Mouse (Mus musculus) MEL (cell line): ENCODE results near the gene Pde1a.

Experiments used
- BHLHE40 ChIP-seq: IDR thresholded peaks from 2 replicates; pipeline ENCODE4 v1.6.1; 2012; ENCODE audit warnings: low read depth, mild to moderate bottlenecking, inconsistent platforms, low read length, improper control_type of control experiment, borderline replicate concordance
- CHD1 ChIP-seq: IDR thresholded peaks from 2 replicates; pipeline ENCODE4 v1.6.1; 2012; ENCODE audit warnings: low read depth, mild to moderate bottlenecking, inconsistent platforms, low read length, improper control_type of control experiment
- CTCF ChIP-seq, 3 experiments: IDR thresholded peaks in 2 of 3; conservative IDR thresholded peaks in 1 of 3; 2 replicates each; pipeline ENCODE4 v1.5.1; 2011 to 2012; ENCODE audit warnings: low read length in 3 of 3, low read depth in 2 of 3, mild to moderate bottlenecking in 2 of 3, improper control_type of control experiment in 1 of 3, inconsistent platforms in 1 of 3, mixed read lengths in 1 of 3, moderate library complexity in 1 of 3; ENCODE audit not compliant: control insufficient read depth in 1 of 3, insufficient read depth in 1 of 3, poor library complexity in 1 of 3, severe bottlenecking in 1 of 3
- ELF1 ChIP-seq: IDR thresholded peaks from 2 replicates; pipeline ENCODE4 v1.6.1; 2014; ENCODE audit warnings: low read depth, mild to moderate bottlenecking, inconsistent platforms, low read length, improper control_type of control experiment, moderate library complexity
- EP300 ChIP-seq, 2 experiments: IDR thresholded peaks; 2 replicates each; pipeline ENCODE4 v1.6.1; 2011; ENCODE audit warnings: improper control_type of control experiment in 2 of 2, low read length in 2 of 2, low read depth in 1 of 2, mild to moderate bottlenecking in 1 of 2
- ETS1 ChIP-seq: IDR thresholded peaks from 2 replicates; pipeline ENCODE4 v1.6.1; 2012; ENCODE audit warnings: low read depth, mild to moderate bottlenecking, inconsistent platforms, low read length, improper control_type of control experiment, moderate library complexity
- GATA1 ChIP-seq: IDR thresholded peaks from 2 replicates; pipeline ENCODE4 v1.6.1; 2011; ENCODE audit warnings: low read depth, low read length, improper control_type of control experiment
- HCFC1 ChIP-seq: IDR thresholded peaks from 2 replicates; pipeline ENCODE4 v1.6.1; 2012; ENCODE audit warnings: low read depth, mild to moderate bottlenecking, inconsistent platforms, low read length, improper control_type of control experiment, moderate library complexity
- MAFK ChIP-seq: IDR thresholded peaks from 2 replicates; pipeline ENCODE4 v1.6.1; 2011; ENCODE audit warnings: low read depth, mild to moderate bottlenecking, low read length, improper control_type of control experiment, borderline replicate concordance
- POLR2A ChIP-seq, 2 experiments: IDR thresholded peaks; 2 replicates each; pipeline ENCODE4 v1.6.1; 2011 to 2012; ENCODE audit warnings: low read length in 2 of 2, mild to moderate bottlenecking in 2 of 2, control low read depth in 1 of 2, improper control_type of control experiment in 1 of 2, low read depth in 1 of 2, moderate library complexity in 1 of 2; ENCODE audit not compliant: control insufficient read depth in 1 of 2, insufficient read depth in 1 of 2, poor library complexity in 1 of 2
- TBP ChIP-seq: IDR thresholded peaks from 2 replicates; pipeline ENCODE4 v1.8.0; 2011; ENCODE audit warnings: low read depth, low read length, improper control_type of control experiment
- UBTF ChIP-seq: IDR thresholded peaks from 2 replicates; pipeline ENCODE4 v1.6.1; 2012; ENCODE audit warnings: low read depth, mild to moderate bottlenecking, inconsistent platforms, low read length, improper control_type of control experiment, moderate library complexity, borderline replicate concordance; ENCODE audit not compliant: insufficient read depth
- USF1 ChIP-seq: IDR thresholded peaks from 2 replicates; pipeline ENCODE4 v1.6.1; 2014; ENCODE audit warnings: low read depth, mild to moderate bottlenecking, inconsistent platforms, low read length, improper control_type of control experiment, moderate library complexity
- USF2 ChIP-seq, 2 experiments: IDR thresholded peaks; 2 replicates each; pipeline ENCODE4 v1.6.1; 2011 to 2012; ENCODE audit warnings: improper control_type of control experiment in 2 of 2, low read length in 2 of 2, borderline replicate concordance in 1 of 2, inconsistent platforms in 1 of 2, low read depth in 1 of 2, mild to moderate bottlenecking in 1 of 2; ENCODE audit not compliant: insufficient read depth in 1 of 2

GRCm38 (mm10) chr2:79934660-79935059 lies 194.6 kb downstream of the Pde1a start:
- TF ChIP-seq USF1: no peak
- no peak for TF ChIP-seq ELF1
- TF ChIP-seq USF2 (IDR thresholded peaks at IDR 0.05; ENCODE audit: borderline replicate concordance in 1 of 2, insufficient read depth in 1 of 2, low read depth in 1 of 2, low read length in 2 of 2): no peak
- no peak for TF ChIP-seq ETS1
- TF ChIP-seq MAFK: no peak
- TF ChIP-seq CTCF (IDR thresholded peaks at IDR 0.05 in 2 of 3, conservative IDR thresholded peaks at IDR 0.05 in 1 of 3; ENCODE audit: control insufficient read depth in 1 of 3, insufficient read depth in 1 of 3, low read depth in 2 of 3, low read length in 3 of 3, poor library complexity in 1 of 3, severe bottlenecking in 1 of 3): no peak
- no peak for TF ChIP-seq POLR2A (IDR thresholded peaks at IDR 0.05; ENCODE audit: control insufficient read depth in 1 of 2, insufficient read depth in 1 of 2, low read depth in 1 of 2, low read length in 2 of 2, poor library complexity in 1 of 2)
- TF ChIP-seq BHLHE40: no peak
- no peak for TF ChIP-seq CHD1
- no peak for TF ChIP-seq HCFC1
- TF ChIP-seq TBP: no peak
- TF ChIP-seq EP300 (IDR thresholded peaks at IDR 0.05; ENCODE audit: low read depth in 1 of 2, low read length in 2 of 2): no peak
- no peak for TF ChIP-seq UBTF
- no peak for TF ChIP-seq GATA1
